ENCODE assay signal across 26 mouse cellular contexts in the genomic region with DNA sequence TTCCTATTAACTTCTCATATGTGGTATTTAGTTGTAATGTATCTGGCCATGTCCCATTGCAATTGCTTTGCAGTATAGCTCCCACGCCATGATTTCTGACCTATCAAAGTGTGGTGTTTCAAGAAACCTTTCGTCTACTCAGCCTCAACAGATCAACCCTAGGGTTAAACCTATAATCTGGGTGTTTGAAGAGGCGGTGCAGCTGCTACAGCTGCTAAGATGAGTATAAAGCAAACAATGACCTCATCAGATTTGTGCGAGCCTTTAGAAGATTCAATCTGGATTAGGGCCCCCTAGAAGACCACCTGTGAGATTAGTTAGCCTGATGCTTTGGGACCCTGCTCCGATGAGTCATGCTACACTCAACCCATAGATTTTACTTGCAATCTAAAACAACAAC.
DNase-seq lines count a peak whose midpoint lies in the region; ATAC-seq lines count a peak whose summit lies in the region.
"Had no signal": no experiment of that assay in that cellular context is flagged by ENCODE, and none has a peak within 500 bp of the region (broad histone marks: within the 10 kb centered on the region; RNA-seq: fewer than 3 reads in every experiment).

No protein-coding gene starts in this region.

- H3K27ac ChIP-seq in embryonic facial prominence, embryonic 14.5 days (replicated peaks; ENCODE audit: low read depth, low read length): 0 out of 2 replicates have a peak overlapping the region, but pooled peaks have one; percentile 53
- H3K27ac ChIP-seq in limb, embryonic 13.5 days: peak overlapping the region; percentile 76; the same call in 1 of the 2 replicates
- H3K27ac ChIP-seq: forebrain, embryonic 10.5 days; hindbrain, embryonic 10.5 days; liver, embryonic 14.5 days; lung, embryonic 15.5 days had no signal

- H3K9ac ChIP-seq in embryonic facial prominence, embryonic 14.5 days (ENCODE audit: low read depth, low read length): no peak overlapping the region
- no peak overlapping the region for H3K9ac ChIP-seq in limb, embryonic 13.5 days
- H3K9ac ChIP-seq: forebrain, postnatal 0 days; heart, embryonic 13.5 days; liver, embryonic 14.5 days; lung, embryonic 15.5 days had no signal

- H3K4me1 ChIP-seq in embryonic facial prominence, embryonic 14.5 days (ENCODE audit: control insufficient read depth, insufficient read depth, low read length): peaks cover 22% of the 10 kb centered on the region
- H3K4me1 ChIP-seq in limb, embryonic 13.5 days: peaks cover 61% of the 10 kb centered on the region
- H3K4me1 ChIP-seq: forebrain, embryonic 10.5 days; hindbrain, embryonic 10.5 days had no signal

- no peak overlapping the region for H3K4me3 ChIP-seq in embryonic facial prominence, embryonic 14.5 days (ENCODE audit: low read depth, low read length)
- H3K4me3 ChIP-seq in limb, embryonic 13.5 days: no peak overlapping the region
- H3K4me3 ChIP-seq: forebrain, embryonic 10.5 days; heart, embryonic 13.5 days; hindbrain, embryonic 10.5 days; lung, embryonic 15.5 days had no signal

- 60% methylated on average over 5 of the region's 5 CpGs for WGBS in embryonic facial prominence, embryonic 14.5 days
- 66% methylated on average over 5 of the region's 5 CpGs for WGBS in limb, embryonic 13.5 days

- peak; percentile 70 for DNase-seq in heart, adult 11 months
- DNase-seq in heart, postnatal 36 days: no peak
- DNase-seq in embryonic facial prominence, embryonic 14.5 days (ENCODE audit: low spot score): peak; percentile 81
- no peak for DNase-seq in adrenal gland, postnatal 25 days
- DNase-seq in thymus, adult 18-20 months: no peak
- DNase-seq: adrenal gland, postnatal 10 days; cerebellum, adult 11 months; cerebellum, postnatal 10 days; forebrain, postnatal 0 days; heart, postnatal 10 days; kidney, adult 18-20 months; liver; right cerebral cortex, adult 18-20 months; spleen, adult 18-20 months; thymus, postnatal 14 days had no signal

- peak; percentile 81 for ATAC-seq in embryonic facial prominence, embryonic 14.5 days (ENCODE audit: low read depth)
- ATAC-seq in limb, embryonic 13.5 days (ENCODE audit: low FRiP score, low read depth): peak; percentile 19; the same call in 1 of the 2 replicates
- ATAC-seq in CD4-positive, CD25-positive, alpha-beta regulatory T cell, adult 4 months: no peak
- ATAC-seq: forebrain, postnatal 0 days; hindbrain, embryonic 16.5 days; midbrain, embryonic 16.5 days; Patski had no signal

- H3K36me3 ChIP-seq in embryonic facial prominence, embryonic 14.5 days (ENCODE audit: control insufficient read depth, insufficient read depth, low read length): no peaks in the 10 kb centered on the region
- H3K36me3 ChIP-seq in limb, embryonic 13.5 days: no peaks in the 10 kb centered on the region
- H3K36me3 ChIP-seq: forebrain, embryonic 10.5 days; heart, embryonic 13.5 days; hindbrain, embryonic 10.5 days; lung, embryonic 15.5 days had no signal

- no peaks in the 10 kb centered on the region for H3K27me3 ChIP-seq in embryonic facial prominence, embryonic 14.5 days (replicated peaks; ENCODE audit: control insufficient read depth, insufficient read depth, low read length)
- no peaks in the 10 kb centered on the region for H3K27me3 ChIP-seq in limb, embryonic 13.5 days
- H3K27me3 ChIP-seq: heart, embryonic 13.5 days; lung, embryonic 15.5 days; Patski had no signal

- H3K4me2 ChIP-seq in embryonic facial prominence, embryonic 14.5 days (ENCODE audit: low read depth, low read length): no peak overlapping the region
- no peak overlapping the region for H3K4me2 ChIP-seq in limb, embryonic 13.5 days (replicated peaks)
- H3K4me2 ChIP-seq: heart, embryonic 13.5 days; lung, embryonic 15.5 days; midbrain, embryonic 11.5 days had no signal

- H3K9me3 ChIP-seq in embryonic facial prominence, embryonic 14.5 days (ENCODE audit: control insufficient read depth, low read length): no peaks in the 10 kb centered on the region
- H3K9me3 ChIP-seq in limb, embryonic 13.5 days: no peaks in the 10 kb centered on the region
- H3K9me3 ChIP-seq: forebrain, embryonic 10.5 days; heart, embryonic 13.5 days; hindbrain, embryonic 10.5 days; lung, embryonic 15.5 days had no signal

- intact Hi-C loops in heart, postnatal 36 days (cut with DNase I): no loop called here

Comparison
In these comparisons a context has a peak if more than half of its experiments do, and no peak if none do; other contexts are left out.
1. DNase-seq: peak in heart, adult 11 months (single experiment) and embryonic facial prominence, embryonic 14.5 days (single experiment); none in heart, postnatal 36 days (0 of 2), adrenal gland, postnatal 25 days (single experiment) and thymus, adult 18-20 months (0 of 2).